Mouse (Mus musculus) kidney, adult 2 months (tissue): Measurements from ENCODE around the gene Foxo3.

Experiments used
- CTCF ChIP-seq: fragments of 200-500 bp; conservative IDR thresholded peaks from 2 replicates; pipeline ENCODE4 v1.5.1; 2011; ENCODE audit warnings: low read depth, mild to moderate bottlenecking, control low read depth, low read length, moderate library complexity, mixed read lengths; ENCODE audit not compliant: insufficient read depth, insufficient read length
- POLR2A ChIP-seq: fragments of 200-500 bp; IDR thresholded peaks from one replicate; pipeline ENCODE4 v1.6.1; 2011; ENCODE audit warnings: low read depth, low read length, control low read depth

GRCm38 (mm10) chr10:42245636-42246035, 30.9 kb downstream of the Foxo3 start:
- no peak for TF ChIP-seq CTCF
- no peak for TF ChIP-seq POLR2A
